Mouse (Mus musculus): Measurements from ENCODE around the gene Cldn34c2. TPM values are rescaled to one million over a fixed set of nuclear protein-coding genes. Genes with fewer than 3 reads are reported as not detected.
"Not testable (repeated sequence)": the region's sequence is repeated elsewhere in the genome, so short reads cannot be mapped to it uniquely, and the experiment has no call there.

The Cldn34c2 gene
- not detected in 2 replicates for polyA plus RNA-seq (2015; fragmentation: Nextera tagmentation; extraction: Ambion mirVana)

GRCm38 (mm10) chrX:123581400-123581799 is at the start of gene Cldn34c2:
Gene Cldn34c2 (plus strand): TSS chrX:123581700.
- not testable (repeated sequence) for H3K9me3 ChIP-seq (replicated peaks); H3K27me3 ChIP-seq; H3K36me3 ChIP-seq; ATAC-seq (ENCODE audit: insufficient number of reproducible peaks, low FRiP score, low TSS enrichment, low read depth); H3K4me1 ChIP-seq; H3K9ac ChIP-seq; H3K27ac ChIP-seq (replicated peaks); H3K4me3 ChIP-seq (replicated peaks); H3K4me2 ChIP-seq (replicated peaks)

- WGBS, result 91% methylated on average over 13 of the region's 13 CpGs
- H3K4me1 ChIP-seq; H3K9me3 ChIP-seq (replicated peaks): not testable (repeated sequence)
Measured at GRCm38 (mm10) chrX:123551378-123551777, 30.1 kb upstream of the Cldn34c2 start.

GRCm38 (mm10) chrX:123612158-123612828 is 30.8 kb downstream of the Cldn34c2 start:
- not testable (repeated sequence) for H3K4me1 ChIP-seq; H3K36me3 ChIP-seq; H3K27me3 ChIP-seq; H3K27ac ChIP-seq (replicated peaks); H3K9me3 ChIP-seq (replicated peaks); H3K4me3 ChIP-seq (replicated peaks); H3K4me2 ChIP-seq (replicated peaks); ATAC-seq (ENCODE audit: insufficient number of reproducible peaks, low FRiP score, low TSS enrichment, low read depth); H3K9ac ChIP-seq
- 90% methylated on average over 9 of the region's 12 CpGs for WGBS

More at GRCm38 (mm10) chrX:123551378-123551777, 30.1 kb upstream of the Cldn34c2 start:
- not testable (repeated sequence) for ATAC-seq (ENCODE audit: insufficient number of reproducible peaks, low FRiP score, low TSS enrichment, low read depth); H3K9ac ChIP-seq; H3K27ac ChIP-seq (replicated peaks); H3K27me3 ChIP-seq; H3K36me3 ChIP-seq; H3K4me2 ChIP-seq (replicated peaks); H3K4me3 ChIP-seq (replicated peaks)

Other genes with a start within 250 kb of the Cldn34c2 start
- not detected in 2 replicates for gene Gm17467, start 123.1 kb downstream of the Cldn34c2 start, polyA plus RNA-seq (2015; fragmentation: Nextera tagmentation; extraction: Ambion mirVana)
- gene Cldn34c3, start 212.0 kb downstream of the Cldn34c2 start, polyA plus RNA-seq (2015; fragmentation: Nextera tagmentation; extraction: Ambion mirVana), result not detected in 2 replicates

All from embryonic facial prominence, embryonic 15.5 days (tissue).